Comparison of ENCODE assay signal across 17 mouse cellular contexts in genomic region chr2:133235175-133235920, GRCm38 (mm10).
DNase-seq lines count a peak whose midpoint lies in the region; ATAC-seq and TF ChIP-seq lines count a peak whose summit lies in the region.
"Had no signal": no experiment of that assay in that cellular context is flagged by ENCODE, and none has a peak within 500 bp of the region (broad histone marks: within the 10 kb centered on the region; RNA-seq: fewer than 3 reads in every experiment).

No protein-coding gene starts in this region.

- intact Hi-C loops in left cerebral cortex, postnatal 14 days (cut with DNase I) = no loop called here

- WGBS in heart, embryonic 14.5 days = 70% methylated on average over 4 of the region's 4 CpGs
- 74% methylated on average over 4 of the region's 4 CpGs for WGBS in heart, embryonic 11.5 days (ENCODE audit: insufficient replicate concordance)
- WGBS in midbrain, postnatal 0 days = 75% methylated on average over 4 of the region's 4 CpGs
- 85% methylated on average over 4 of the region's 4 CpGs for WGBS in midbrain, embryonic 14.5 days

- DNase-seq in midbrain, postnatal 0 days (ENCODE audit: low spot score) = peak; percentile 46
- no peak for DNase-seq in midbrain, embryonic 14.5 days
- peak; percentile 6 to 49 for DNase-seq in left cerebral cortex, postnatal 14 days (ENCODE audit: low spot score in 2 of 2)
- DNase-seq in skeletal muscle tissue, adult 2 months (ENCODE audit: low read depth, low spot score) = peak; percentile 1
- DNase-seq in c-Kit-positive CD71-positive TER-119-positive erythroid progenitor cells, embryonic 14.5 days (ENCODE audit: low spot score) = no peak
- DNase-seq: adrenal gland, adult 2 months; cerebellum, postnatal 36 days; heart, adult 2 months; kidney, adult 2 months; kidney, postnatal 25 days had no signal

- no peak overlapping the region for H3K9ac ChIP-seq in heart, embryonic 14.5 days (ENCODE audit: low read length)
- H3K9ac ChIP-seq in heart, embryonic 11.5 days (ENCODE audit: low read depth, low read length) = no peak overlapping the region
- H3K9ac ChIP-seq in midbrain, postnatal 0 days (replicated peaks; ENCODE audit: low read length, poor library complexity, severe bottlenecking) = no peak overlapping the region
- H3K9ac ChIP-seq in midbrain, embryonic 14.5 days (replicated peaks; ENCODE audit: low read length) = no peak overlapping the region
- H3K9ac ChIP-seq: embryonic facial prominence, embryonic 12.5 days; hindbrain, embryonic 15.5 days; liver, embryonic 12.5 days had no signal

- no peak for TF ChIP-seq CTCF in midbrain, postnatal 0 days (IDR thresholded peaks at IDR 0.05)

- H3K36me3 ChIP-seq in heart, embryonic 14.5 days (ENCODE audit: control insufficient read depth, insufficient read depth, low read length) = no peaks in the 10 kb centered on the region
- H3K36me3 ChIP-seq in heart, embryonic 11.5 days (ENCODE audit: control insufficient read depth, insufficient read depth, low read length) = no peaks in the 10 kb centered on the region
- no peaks in the 10 kb centered on the region for H3K36me3 ChIP-seq in midbrain, postnatal 0 days (ENCODE audit: insufficient read depth, low read length)
- H3K36me3 ChIP-seq in midbrain, embryonic 14.5 days (ENCODE audit: control insufficient read depth, insufficient read depth, low read length) = no peaks in the 10 kb centered on the region
- H3K36me3 ChIP-seq: embryonic facial prominence, embryonic 12.5 days; hindbrain, embryonic 15.5 days; liver, embryonic 12.5 days had no signal

- ATAC-seq in heart, embryonic 14.5 days (ENCODE audit: insufficient number of reproducible peaks, insufficient read depth, low FRiP score, low read depth) = peak; percentile 6; the same call in 1 of the 2 replicates
- no peak for ATAC-seq in heart, embryonic 11.5 days (replicated peaks; ENCODE audit: insufficient number of reproducible peaks, low FRiP score, low TSS enrichment)
- no peak for ATAC-seq in midbrain, postnatal 0 days (ENCODE audit: low FRiP score)
- no peak for ATAC-seq in midbrain, embryonic 14.5 days (ENCODE audit: low FRiP score, low TSS enrichment)
- ATAC-seq: liver, embryonic 12.5 days; lung, postnatal 0 days had no signal

- H3K27me3 ChIP-seq in heart, embryonic 14.5 days (ENCODE audit: control insufficient read depth, insufficient read depth, low read length) = no peaks in the 10 kb centered on the region
- no peaks in the 10 kb centered on the region for H3K27me3 ChIP-seq in heart, embryonic 11.5 days (ENCODE audit: control insufficient read depth, insufficient read depth, low read length)
- no peaks in the 10 kb centered on the region for H3K27me3 ChIP-seq in midbrain, postnatal 0 days (ENCODE audit: insufficient read depth, low read length)
- H3K27me3 ChIP-seq in midbrain, embryonic 14.5 days (ENCODE audit: control insufficient read depth, insufficient read depth, low read length) = no peaks in the 10 kb centered on the region
- H3K27me3 ChIP-seq: hindbrain, embryonic 15.5 days; liver, embryonic 12.5 days; megakaryocyte, embryonic 14.5 days had no signal

- peaks cover 0 to 3% of the 10 kb centered on the region in 2 experiments; a peak in 1 of 4 replicates for H3K4me1 ChIP-seq in heart, embryonic 14.5 days (ENCODE audit: control insufficient read depth in 2 of 2, insufficient read depth in 2 of 2, low read length in 2 of 2)
- H3K4me1 ChIP-seq in heart, embryonic 11.5 days (ENCODE audit: control insufficient read depth, insufficient read depth, low read length) = no peaks in the 10 kb centered on the region
- H3K4me1 ChIP-seq in midbrain, postnatal 0 days (ENCODE audit: insufficient read depth, low read length) = no peaks in the 10 kb centered on the region
- H3K4me1 ChIP-seq in midbrain, embryonic 14.5 days (ENCODE audit: control insufficient read depth, insufficient read depth, low read length) = no peaks in the 10 kb centered on the region
- H3K4me1 ChIP-seq: embryonic facial prominence, embryonic 12.5 days; hindbrain, embryonic 15.5 days; liver, embryonic 12.5 days; megakaryocyte, embryonic 14.5 days had no signal

- no peaks in the 10 kb centered on the region for H3K9me3 ChIP-seq in heart, embryonic 14.5 days (ENCODE audit: control insufficient read depth, low read length)
- H3K9me3 ChIP-seq in heart, embryonic 11.5 days (replicated peaks; ENCODE audit: control insufficient read depth, low read length) = no peaks in the 10 kb centered on the region
- H3K9me3 ChIP-seq in midbrain, postnatal 0 days (ENCODE audit: low read length) = no peaks in the 10 kb centered on the region
- no peaks in the 10 kb centered on the region for H3K9me3 ChIP-seq in midbrain, embryonic 14.5 days (ENCODE audit: control insufficient read depth, low read length)
- H3K9me3 ChIP-seq: embryonic facial prominence, embryonic 12.5 days; hindbrain, embryonic 15.5 days; liver, embryonic 12.5 days; megakaryocyte, embryonic 14.5 days had no signal

- H3K4me3 ChIP-seq in heart, embryonic 14.5 days (ENCODE audit: control insufficient read depth in 1 of 2, insufficient read depth in 1 of 2, low read depth in 1 of 2, low read length in 2 of 2) = no peak overlapping the region
- no peak overlapping the region for H3K4me3 ChIP-seq in heart, embryonic 11.5 days (ENCODE audit: low read depth, low read length)
- H3K4me3 ChIP-seq in midbrain, postnatal 0 days (ENCODE audit: low read depth, low read length) = no peak overlapping the region
- H3K4me3 ChIP-seq in midbrain, embryonic 14.5 days (replicated peaks; ENCODE audit: low read depth, low read length) = no peak overlapping the region
- H3K4me3 ChIP-seq: embryonic facial prominence, embryonic 12.5 days; heart, adult 2 months; hindbrain, embryonic 15.5 days; liver, embryonic 12.5 days; megakaryocyte, embryonic 14.5 days had no signal

- no peak overlapping the region for H3K27ac ChIP-seq in heart, embryonic 14.5 days (replicated peaks in 1 of 2; ENCODE audit: control insufficient read depth in 1 of 2, insufficient read depth in 1 of 2, low read depth in 2 of 2, low read length in 2 of 2)
- no peak overlapping the region for H3K27ac ChIP-seq in heart, embryonic 11.5 days (ENCODE audit: low read depth, low read length)
- no peak overlapping the region for H3K27ac ChIP-seq in midbrain, postnatal 0 days (ENCODE audit: low read depth, low read length)
- no peak overlapping the region for H3K27ac ChIP-seq in midbrain, embryonic 14.5 days (replicated peaks; ENCODE audit: low read depth, low read length)
- H3K27ac ChIP-seq: embryonic facial prominence, embryonic 12.5 days; heart, adult 2 months; hindbrain, embryonic 15.5 days; liver, embryonic 12.5 days had no signal

- no peak overlapping the region for H3K4me2 ChIP-seq in heart, embryonic 14.5 days (ENCODE audit: low read length)
- no peak overlapping the region for H3K4me2 ChIP-seq in heart, embryonic 11.5 days
- no peak overlapping the region for H3K4me2 ChIP-seq in midbrain, postnatal 0 days (ENCODE audit: low read depth, low read length, poor library complexity, severe bottlenecking)
- H3K4me2 ChIP-seq in midbrain, embryonic 14.5 days (ENCODE audit: low read length) = no peak overlapping the region
- H3K4me2 ChIP-seq: embryonic facial prominence, embryonic 12.5 days; hindbrain, embryonic 15.5 days; liver, embryonic 12.5 days had no signal

Comparison
In these comparisons a context has a peak if more than half of its experiments do, and no peak if none do; other contexts are left out.
1. DNase-seq: peak in midbrain, postnatal 0 days (single experiment), left cerebral cortex, postnatal 14 days (2 of 2) and skeletal muscle tissue, adult 2 months (single experiment); none in midbrain, embryonic 14.5 days (single experiment) and c-Kit-positive CD71-positive TER-119-positive erythroid progenitor cells, embryonic 14.5 days (single experiment).